Mouse (Mus musculus): ENCODE data around the gene Nr4a2. TPM values are rescaled to one million over a fixed set of nuclear protein-coding genes. Genes with fewer than 3 reads are reported as not detected.
A peak's percentile ranks its signal among the peaks of the same experiment; 100 is the strongest.

Nr4a2 gene
- polyA plus RNA-seq, 1 experiment from 2014 or later: 14.2 TPM

- Histone ChIP-seq H3K27me3 (peaks cover 79% of the 10 kb centered on the region), H3K9me3 (replicated peaks) (no peaks in the 10 kb centered on the region; the same call in 1 of the 2 replicates), H3K4me2 (0 out of 2 replicates have a peak overlapping the region, but pooled peaks have one; percentile 5), H3K9ac (no peak overlapping the region), H3K4me1 (peaks cover 46% of the 10 kb centered on the region), H3K4me3 (no peak overlapping the region), H3K36me3 (ENCODE audit: poor library complexity, severe bottlenecking) (no peaks in the 10 kb centered on the region), H3K27ac (no peak overlapping the region)
- WGBS: 27% methylated on average over 16 of the region's 16 CpGs
- no peak for ATAC-seq
Observed at GRCm38 (mm10) chr2:57110401-57110800, 13.4 kb downstream of the Nr4a2 start.

GRCm38 (mm10) chr2:57109926-57110325 lies 13.9 kb downstream of the Nr4a2 start:
- no peak for ATAC-seq
- Histone ChIP-seq H3K36me3 (ENCODE audit: poor library complexity, severe bottlenecking) (no peaks in the 10 kb centered on the region), H3K27ac (no peak overlapping the region), H3K9ac (no peak overlapping the region), H3K4me2 (no peak overlapping the region; the same call in 1 of the 2 replicates), H3K27me3 (peaks cover 84% of the 10 kb centered on the region), H3K4me3 (no peak overlapping the region), H3K4me1 (peaks cover 41% of the 10 kb centered on the region), H3K9me3 (replicated peaks) (no peaks in the 10 kb centered on the region; the same call in 1 of the 2 replicates)
- 9% methylated on average over 14 of the region's 14 CpGs for WGBS

GRCm38 (mm10) chr2:57109301-57109700 lies 14.5 kb downstream of the Nr4a2 start:
- no peak for ATAC-seq
- H3K27ac ChIP-seq: no peak overlapping the region
- peaks cover 90% of the 10 kb centered on the region for H3K27me3 ChIP-seq
- 0 out of 2 replicates have a peak overlapping the region, but pooled peaks have one; percentile 4 for H3K4me2 ChIP-seq
- peaks cover 45% of the 10 kb centered on the region for H3K4me1 ChIP-seq
- no peak overlapping the region for H3K4me3 ChIP-seq
- WGBS: 7% methylated on average over 11 of the region's 11 CpGs
- no peaks in the 10 kb centered on the region; the same call in 1 of the 2 replicates for H3K9me3 ChIP-seq (replicated peaks)
- H3K36me3 ChIP-seq (ENCODE audit: poor library complexity, severe bottlenecking): no peaks in the 10 kb centered on the region
- H3K9ac ChIP-seq: no peak overlapping the region

- no peak for ATAC-seq
- WGBS: 18% methylated on average over 7 of the region's 7 CpGs
- Histone ChIP-seq H3K27me3 (peaks cover 92% of the 10 kb centered on the region), H3K36me3 (ENCODE audit: poor library complexity, severe bottlenecking) (no peaks in the 10 kb centered on the region), H3K4me3 (no peak overlapping the region), H3K4me2 (no peak overlapping the region), H3K9ac (no peak overlapping the region), H3K9me3 (replicated peaks) (no peaks in the 10 kb centered on the region; the same call in 1 of the 2 replicates), H3K27ac (no peak overlapping the region), H3K4me1 (peaks cover 46% of the 10 kb centered on the region)
Observed at GRCm38 (mm10) chr2:57108349-57108930, 15.4 kb downstream of the Nr4a2 start.

- WGBS: 21% methylated on average over 7 of the region's 7 CpGs
- Histone ChIP-seq H3K27me3 (peaks cover 96% of the 10 kb centered on the region), H3K9ac (no peak overlapping the region), H3K36me3 (ENCODE audit: poor library complexity, severe bottlenecking) (no peaks in the 10 kb centered on the region), H3K4me2 (no peak overlapping the region), H3K4me3 (no peak overlapping the region), H3K4me1 (peaks cover 41% of the 10 kb centered on the region), H3K9me3 (replicated peaks) (no peaks in the 10 kb centered on the region), H3K27ac (no peak overlapping the region)
- ATAC-seq: no peak
Observed at GRCm38 (mm10) chr2:57105401-57105800, 18.4 kb downstream of the Nr4a2 start.

GRCm38 (mm10) chr2:57104731-57105130 lies 19.1 kb downstream of the Nr4a2 start:
- Histone ChIP-seq H3K27ac (no peak overlapping the region), H3K4me2 (peak overlapping the region; percentile 20; the same call in 1 of the 2 replicates), H3K27me3 (peaks cover 96% of the 10 kb centered on the region), H3K4me1 (peaks cover 34% of the 10 kb centered on the region), H3K9ac (no peak overlapping the region), H3K4me3 (no peak overlapping the region), H3K9me3 (replicated peaks) (no peaks in the 10 kb centered on the region), H3K36me3 (ENCODE audit: poor library complexity, severe bottlenecking) (no peaks in the 10 kb centered on the region)
- WGBS: 13% methylated on average over 8 of the region's 8 CpGs
- no peak for ATAC-seq

- peaks cover 28% of the 10 kb centered on the region for H3K4me1 ChIP-seq
- no peak overlapping the region for H3K27ac ChIP-seq
- ATAC-seq: no peak
- H3K36me3 ChIP-seq (ENCODE audit: poor library complexity, severe bottlenecking): no peaks in the 10 kb centered on the region
- WGBS: 2% methylated on average over 26 of the region's 26 CpGs
- H3K4me3 ChIP-seq: peak overlapping the region; percentile 42
- peak overlapping the region; percentile 75 for H3K4me2 ChIP-seq
- H3K9ac ChIP-seq: no peak overlapping the region
- no peaks in the 10 kb centered on the region for H3K9me3 ChIP-seq (replicated peaks)
- H3K27me3 ChIP-seq: peaks cover 91% of the 10 kb centered on the region
Observed at GRCm38 (mm10) chr2:57103845-57104660, 19.8 kb downstream of the Nr4a2 start.

GRCm38 (mm10) chr2:57102856-57103844 lies 20.7 kb downstream of the Nr4a2 start:
- Histone ChIP-seq H3K27ac (no peak overlapping the region), H3K27me3 (peaks cover 88% of the 10 kb centered on the region), H3K9ac (no peak overlapping the region; the same call in 1 of the 2 replicates), H3K9me3 (replicated peaks) (no peaks in the 10 kb centered on the region), H3K4me3 (peak overlapping the region; percentile 42), H3K4me2 (peak overlapping the region; percentile 75), H3K4me1 (peaks cover 28% of the 10 kb centered on the region), H3K36me3 (ENCODE audit: poor library complexity, severe bottlenecking) (no peaks in the 10 kb centered on the region)
- peak; percentile 41 for ATAC-seq
- WGBS: 2% methylated on average over 36 of the region's 37 CpGs

- Histone ChIP-seq H3K27me3 (peaks cover 88% of the 10 kb centered on the region), H3K4me1 (peaks cover 28% of the 10 kb centered on the region), H3K9ac (peak overlapping the region; percentile 16), H3K9me3 (replicated peaks) (no peaks in the 10 kb centered on the region), H3K27ac (no peak overlapping the region), H3K4me2 (peak overlapping the region; percentile 75), H3K36me3 (ENCODE audit: poor library complexity, severe bottlenecking) (no peaks in the 10 kb centered on the region), H3K4me3 (peak overlapping the region; percentile 42)
- ATAC-seq: peak; percentile 74
- 1% methylated on average over 43 of the region's 51 CpGs for WGBS
Observed at GRCm38 (mm10) chr2:57102091-57102855, 21.5 kb downstream of the Nr4a2 start.

- H3K9ac ChIP-seq: no peak overlapping the region
- ATAC-seq: no peak
- H3K4me3 ChIP-seq: no peak overlapping the region
- peaks cover 71% of the 10 kb centered on the region for H3K27me3 ChIP-seq
- no peaks in the 10 kb centered on the region for H3K9me3 ChIP-seq (replicated peaks)
- H3K36me3 ChIP-seq (ENCODE audit: poor library complexity, severe bottlenecking): no peaks in the 10 kb centered on the region
- H3K4me2 ChIP-seq: no peak overlapping the region
- peaks cover 28% of the 10 kb centered on the region for H3K4me1 ChIP-seq
- 72% methylated on average over 3 of the region's 3 CpGs for WGBS
- H3K27ac ChIP-seq: no peak overlapping the region
Observed at GRCm38 (mm10) chr2:57100241-57100640, 23.6 kb downstream of the Nr4a2 start.

- Histone ChIP-seq H3K27ac (no peak overlapping the region), H3K4me1 (peaks cover 7% of the 10 kb centered on the region; the same call in 1 of the 2 replicates), H3K9ac (no peak overlapping the region), H3K4me3 (no peak overlapping the region), H3K9me3 (replicated peaks) (no peaks in the 10 kb centered on the region), H3K4me2 (no peak overlapping the region), H3K27me3 (no peaks in the 10 kb centered on the region), H3K36me3 (ENCODE audit: poor library complexity, severe bottlenecking) (no peaks in the 10 kb centered on the region)
- WGBS: 86% methylated on average over 9 of the region's 9 CpGs
- ATAC-seq: no peak
Observed at GRCm38 (mm10) chr2:57072452-57072851, 51.4 kb downstream of the Nr4a2 start.

Data from forebrain, embryonic 13.5 days (tissue).